Mouse (Mus musculus) ZHBTc4 (cell line): ENCODE data around the gene Ndc1.
"Not testable (repeated sequence)": the region's sequence is repeated elsewhere in the genome, so short reads cannot be mapped to it uniquely, and the experiment has no call there.

Experiments
- DNase-seq: peaks from one replicate; pipeline ENCODE4 v3.0.0-alpha.2; 2011; ENCODE audit warnings: low read depth, low spot score

Ndc1 gene

DNA sequence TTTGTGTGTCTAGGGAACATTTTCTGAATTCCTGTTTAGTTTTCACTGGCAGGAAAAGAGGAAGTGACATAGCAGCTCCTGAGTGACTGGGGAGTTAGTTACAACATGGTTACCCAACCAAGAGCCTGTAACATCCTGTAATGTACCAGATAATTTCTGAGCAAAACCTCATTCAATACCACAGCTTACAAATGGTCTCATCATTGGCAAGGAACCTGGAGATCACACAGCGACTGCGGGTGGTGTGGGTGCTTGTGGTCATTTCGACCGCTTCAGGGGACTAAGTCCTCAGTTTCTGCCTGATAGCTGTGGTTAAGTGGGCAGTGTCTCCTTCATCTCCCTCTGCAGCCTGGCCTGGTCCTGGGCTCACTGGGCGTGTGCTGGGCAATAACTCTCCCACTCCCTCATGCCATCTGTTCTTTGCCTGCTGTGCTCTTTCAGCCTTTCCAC lies 3.4 kb upstream of the Ndc1 start:
- DNase-seq: no peak

- DNase-seq: not testable (repeated sequence)
Observed at GRCm38 (mm10) chr4:107366408-107366807, 1.2 kb upstream of the Ndc1 start.

DNA sequence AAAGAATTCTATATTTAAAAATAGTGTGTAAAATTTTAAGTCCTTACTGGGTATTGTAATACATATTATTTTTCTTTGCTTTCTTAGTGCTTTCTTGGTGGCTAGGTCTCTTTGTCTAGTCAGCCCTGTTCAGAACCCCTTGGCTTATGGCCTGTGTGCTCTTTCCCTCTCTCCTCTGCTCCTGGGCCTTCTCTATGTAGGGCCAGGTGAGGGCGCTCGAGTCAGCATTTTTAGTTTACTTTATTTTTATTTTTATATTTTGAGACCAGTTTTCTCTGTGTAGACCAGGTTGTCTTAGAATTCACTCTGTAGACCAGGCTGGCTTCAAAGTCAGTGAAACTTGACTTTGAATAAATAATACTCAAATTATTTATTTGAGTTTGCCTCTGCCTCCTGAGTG lies 4.7 kb downstream of the Ndc1 start:
- no peak for DNase-seq

GRCm38 (mm10) chr4:107374677-107375076 lies 7.1 kb downstream of the Ndc1 start:
- DNase-seq: no peak

GRCm38 (mm10) chr4:107378954-107379353 lies 11.4 kb downstream of the Ndc1 start:
- DNase-seq: no peak

DNA sequence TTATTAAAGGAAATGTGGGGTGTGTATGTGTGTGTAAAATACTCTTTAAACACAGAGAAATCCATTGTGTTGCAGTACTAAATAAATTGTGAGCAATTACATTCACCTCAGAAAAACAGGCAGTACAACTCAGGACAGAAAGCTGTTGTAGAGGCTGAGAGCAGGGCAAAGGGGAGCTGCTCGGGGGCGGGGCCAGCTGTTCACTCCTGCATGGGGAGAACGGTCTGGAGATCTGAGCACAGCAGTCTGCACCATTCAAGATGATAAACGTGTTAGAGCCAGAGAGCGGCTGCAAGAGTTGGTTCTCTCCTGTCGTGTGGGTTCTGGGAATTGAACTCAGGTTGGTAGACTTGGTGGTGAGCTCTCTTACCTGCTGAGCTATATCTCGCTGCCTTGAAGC lies 13.3 kb downstream of the Ndc1 start:
- DNase-seq: peak; percentile 26

DNA sequence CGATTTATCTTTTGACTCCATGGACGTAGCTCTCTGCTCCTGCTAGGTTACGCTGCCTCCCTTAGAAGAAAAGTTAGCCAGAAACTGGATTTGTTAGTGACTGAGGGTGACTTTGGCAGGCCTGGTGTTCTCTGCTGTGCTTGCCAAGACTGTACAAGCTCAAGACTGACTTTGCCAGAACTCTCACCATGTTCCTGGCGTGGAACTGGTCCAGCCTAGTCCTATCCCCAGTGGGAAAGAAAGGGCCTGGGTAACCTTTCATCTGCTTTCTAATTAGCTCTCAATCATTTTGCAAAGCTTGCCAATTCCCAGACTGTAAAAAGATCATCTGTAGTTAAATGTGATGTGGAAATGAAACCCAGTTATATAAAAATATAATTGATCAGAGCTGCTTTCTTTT lies 19.5 kb downstream of the Ndc1 start:
- DNase-seq: no peak

DNA sequence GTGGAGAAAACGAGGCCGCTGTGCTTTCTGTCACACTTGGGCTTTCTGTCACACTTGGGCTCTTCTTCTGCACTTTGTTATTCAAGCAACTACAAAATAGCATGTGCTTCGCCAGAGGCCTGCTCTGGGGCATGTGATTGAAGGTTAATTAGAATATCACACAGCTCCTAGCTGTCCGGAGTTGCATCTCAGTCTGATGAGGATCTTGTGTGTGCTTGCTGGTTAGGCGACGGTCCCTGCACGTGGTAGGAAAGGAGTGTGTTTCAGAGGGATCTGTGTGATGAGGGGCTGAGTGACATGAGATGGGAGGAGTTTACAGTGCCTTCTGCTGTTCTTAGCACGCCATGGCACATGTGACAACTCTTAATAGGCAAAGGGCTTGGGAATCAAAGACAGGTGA lies 19.9 kb downstream of the Ndc1 start:
- no peak for DNase-seq

- DNase-seq: no peak
Observed at GRCm38 (mm10) chr4:107388291-107388690, 20.7 kb downstream of the Ndc1 start.

GRCm38 (mm10) chr4:107389345-107389744 lies 21.8 kb downstream of the Ndc1 start:
- no peak for DNase-seq

DNA sequence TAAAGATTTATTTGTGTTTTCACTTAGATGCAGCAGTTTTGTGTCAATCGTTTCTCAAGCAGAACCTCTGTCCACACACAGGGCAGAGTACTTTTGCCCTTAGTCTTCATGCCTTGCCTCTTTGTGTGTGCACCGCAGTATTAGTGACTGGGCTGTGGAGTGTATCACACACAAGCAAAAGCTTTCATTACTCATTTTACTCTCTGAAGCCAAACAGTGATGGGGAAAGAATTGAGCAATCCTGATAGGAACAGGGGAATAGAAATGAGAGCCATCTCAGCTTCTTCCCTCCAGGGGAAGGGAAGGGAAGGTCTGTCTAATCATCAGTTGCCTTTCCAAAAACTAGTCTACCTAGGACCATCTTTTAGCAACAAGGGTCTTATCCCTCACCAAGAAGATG lies 26.2 kb downstream of the Ndc1 start:
- no peak for DNase-seq

DNA sequence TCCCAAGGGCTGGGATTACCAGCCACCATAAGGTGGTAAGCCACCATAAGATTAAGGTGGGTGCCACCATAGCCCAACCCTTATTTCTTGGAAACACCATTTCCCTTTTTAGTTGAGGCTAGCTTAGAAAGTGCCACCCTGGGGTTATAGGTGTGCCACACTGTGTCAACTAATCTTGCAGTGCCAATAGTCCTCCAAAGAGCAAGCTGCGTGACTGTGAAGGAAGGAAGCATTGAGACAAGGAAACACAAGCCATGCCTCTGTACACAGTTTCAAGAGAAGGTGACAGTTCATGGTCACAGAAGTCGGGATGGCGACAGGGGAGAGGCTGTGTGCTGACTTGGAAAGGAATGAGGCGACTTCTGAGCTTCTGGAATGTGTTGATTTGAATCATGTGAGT lies 52.6 kb downstream of the Ndc1 start:
- DNase-seq: no peak

GRCm38 (mm10) chr4:107421711-107422110 lies 54.1 kb downstream of the Ndc1 start:
- no peak for DNase-seq

DNA sequence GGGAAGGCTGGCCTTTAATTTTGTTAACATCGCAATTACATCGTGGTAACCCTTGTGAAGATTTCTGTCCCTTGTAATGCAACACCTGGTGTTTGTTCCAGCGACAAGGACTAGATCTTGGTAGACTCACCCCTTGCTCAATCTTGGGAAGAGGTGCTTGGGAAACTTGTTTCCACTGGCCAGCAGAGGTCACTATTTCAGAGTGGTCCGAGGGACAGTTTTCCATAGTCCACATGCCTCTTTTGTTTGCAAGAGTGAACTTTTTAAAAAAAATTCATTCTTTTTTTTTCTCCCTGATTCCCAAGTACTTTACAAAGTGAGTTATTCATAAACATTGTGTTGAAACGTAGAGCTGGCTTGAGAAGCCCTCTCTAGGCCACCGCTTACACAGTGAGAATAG lies 54.6 kb downstream of the Ndc1 start:
- DNase-seq: peak; percentile 13

GRCm38 (mm10) chr4:107425616-107426015 lies 58.0 kb downstream of the Ndc1 start:
- DNase-seq: peak; percentile 20

DNA sequence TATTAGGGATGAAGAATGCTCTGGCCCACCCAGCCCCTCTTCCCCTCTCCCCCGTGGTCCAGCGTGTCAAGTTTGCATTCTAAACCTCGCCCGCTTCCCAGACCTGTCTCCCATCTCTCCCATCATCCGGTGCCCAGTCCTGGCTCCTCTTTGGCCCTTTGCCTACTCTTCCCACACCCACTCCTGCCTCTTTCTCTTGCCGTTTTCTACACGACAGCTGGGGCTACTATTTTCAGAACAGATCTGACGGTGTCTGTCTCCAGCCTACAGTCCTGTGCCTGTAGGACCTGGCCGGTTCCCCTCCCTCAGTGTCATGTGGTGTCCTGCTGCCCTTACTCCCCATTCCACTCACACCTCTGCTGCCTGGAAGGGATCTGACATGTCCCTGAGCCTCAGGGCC lies 59.0 kb downstream of the Ndc1 start:
- no peak for DNase-seq

- no peak for DNase-seq
Observed at GRCm38 (mm10) chr4:107432717-107433116, 65.1 kb downstream of the Ndc1 start.

DNA sequence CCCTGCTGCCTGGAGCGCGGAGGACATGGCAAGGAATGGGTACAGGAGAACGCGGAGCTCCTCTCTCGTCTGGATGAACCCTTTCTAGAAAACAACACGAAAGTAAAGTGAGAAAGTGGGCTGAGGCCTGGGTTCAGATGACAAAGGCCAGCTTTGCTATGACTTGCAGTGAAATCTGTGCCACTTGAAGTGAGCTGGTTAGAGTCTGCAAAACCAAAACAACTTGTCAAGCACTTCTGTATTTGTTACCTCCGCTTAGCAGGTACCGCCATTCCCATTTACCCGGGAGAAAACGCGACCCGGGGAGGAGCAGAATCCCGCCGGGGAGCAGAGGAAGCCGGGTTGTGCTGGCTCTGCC lies 66.4 kb downstream of the Ndc1 start:
- DNase-seq: no peak

GRCm38 (mm10) chr4:107434356-107435237 lies 67.0 kb downstream of the Ndc1 start, which contains the start of gene Glis1:
Gene Glis1, plus strand, starts transcription at chr4:107434591.
- DNase-seq: peak; percentile 87

DNA sequence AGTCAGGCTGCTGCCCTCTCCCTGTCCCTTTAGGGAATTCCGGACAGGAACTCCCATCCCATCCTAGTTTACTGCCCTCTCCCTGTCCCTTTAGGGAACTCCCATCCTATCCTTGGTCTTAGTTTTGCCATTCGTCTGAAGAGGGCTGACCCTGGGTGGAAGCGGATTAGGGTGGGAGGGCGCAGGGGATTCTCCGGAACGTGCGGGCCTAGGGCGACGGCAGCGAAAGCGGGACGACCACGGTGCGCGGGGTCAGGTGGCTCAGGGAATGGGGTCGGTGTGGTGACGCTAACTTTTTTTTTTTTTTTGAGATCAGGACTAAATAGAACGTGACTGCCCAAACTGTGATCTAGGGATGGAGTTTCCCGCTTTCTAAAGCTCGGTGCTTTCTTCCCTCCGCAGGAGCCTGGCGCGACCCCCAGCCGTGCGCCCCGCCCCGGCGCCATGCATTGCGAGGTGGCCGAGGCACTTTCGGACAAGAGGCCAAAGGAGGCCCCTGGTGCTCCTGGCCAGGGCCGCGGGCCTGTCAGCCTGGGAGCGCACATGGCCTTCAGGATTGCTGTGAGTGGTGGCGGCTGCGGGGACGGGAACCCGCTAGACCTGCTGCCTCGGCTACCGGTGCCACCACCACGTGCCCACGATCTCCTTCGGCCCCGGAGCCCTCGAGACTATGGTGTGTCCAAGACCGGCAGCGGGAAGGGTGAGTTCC lies 67.8 kb downstream of the Ndc1 start:
- DNase-seq: peak; percentile 36

GRCm38 (mm10) chr4:107436476-107436875 lies 68.9 kb downstream of the Ndc1 start:
- no peak for DNase-seq

- DNase-seq: no peak
Observed at GRCm38 (mm10) chr4:107438741-107439140, 71.2 kb downstream of the Ndc1 start.

DNA sequence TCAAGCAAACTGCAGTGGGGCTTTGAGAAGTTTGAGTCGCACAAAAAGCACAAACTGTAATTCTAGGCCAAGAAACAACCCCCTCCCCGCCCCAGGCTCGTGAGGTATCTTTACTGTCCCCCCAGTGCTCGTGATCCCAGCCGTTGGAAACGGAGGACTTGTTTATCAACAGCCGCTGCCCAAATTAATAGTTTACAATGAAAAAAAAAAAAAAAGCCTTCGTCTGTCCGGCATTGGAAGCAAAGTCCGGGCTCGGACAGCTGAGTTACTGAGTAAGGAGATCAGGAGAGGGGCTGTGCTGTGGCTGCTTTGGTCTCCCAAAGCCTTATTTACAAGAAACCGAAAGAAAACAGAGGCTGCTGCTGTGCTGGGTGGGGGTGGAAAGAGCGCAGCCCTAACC lies 72.7 kb downstream of the Ndc1 start:
- DNase-seq: no peak
